Mouse (Mus musculus) ES-Bruce4 (cell line): ENCODE measurements around the gene Rora. TPM values are rescaled to one million over a fixed set of nuclear protein-coding genes. Genes with fewer than 3 reads are reported as not detected.
A peak's percentile ranks its signal among the peaks of the same experiment; 100 is the strongest.

Experiments
- H3K27ac ChIP-seq: 2 replicates; pipeline ENCODE4 v1.5.1; 2012; ENCODE audit warnings: low read length, inconsistent platforms; ENCODE audit not compliant: insufficient read depth
- H3K27me3 ChIP-seq: 2 replicates; pipeline ENCODE4 v1.6.1; 2012; ENCODE audit warnings: mild to moderate bottlenecking, low read length, inconsistent platforms; ENCODE audit not compliant: control insufficient read depth, poor library complexity, insufficient read depth, severe bottlenecking
- H3K36me3 ChIP-seq: 2 replicates; pipeline ENCODE4 v1.6.1; 2012; ENCODE audit warnings: inconsistent platforms, mild to moderate bottlenecking, low read length, moderate library complexity; ENCODE audit not compliant: control insufficient read depth, poor library complexity, insufficient read depth, severe bottlenecking
- H3K4me1 ChIP-seq: one replicate; pipeline ENCODE4 v1.8.1; 2011; ENCODE audit warnings: low read length; ENCODE audit not compliant: control insufficient read depth, insufficient read depth
- H3K4me3 ChIP-seq: 2 replicates; pipeline ENCODE4 v1.5.1; 2011; ENCODE audit warnings: low read depth, mild to moderate bottlenecking, low read length
- H3K9ac ChIP-seq: 2 replicates; pipeline ENCODE4 v1.6.1; 2012; ENCODE audit warnings: low read depth, mild to moderate bottlenecking, inconsistent platforms; ENCODE audit not compliant: poor library complexity, severe bottlenecking
- H3K9me3 ChIP-seq: replicated peaks from 2 replicates; pipeline ENCODE4 v1.6.1; 2012; ENCODE audit warnings: mild to moderate bottlenecking, low read length, inconsistent platforms; ENCODE audit not compliant: control insufficient read depth, poor library complexity, insufficient read depth, severe bottlenecking
- CTCF ChIP-seq: IDR thresholded peaks from one replicate; pipeline ENCODE4 v1.8.1; 2011; ENCODE audit warnings: low read depth, low read length
- EP300 ChIP-seq: IDR thresholded peaks from 2 replicates; pipeline ENCODE4 v1.6.1; 2011; ENCODE audit warnings: low read depth, low read length; ENCODE audit not compliant: insufficient read depth
- POLR2A ChIP-seq: IDR thresholded peaks from one replicate; pipeline ENCODE4 v1.8.1; 2011; ENCODE audit warnings: low read length; ENCODE audit not compliant: insufficient read depth
- polyA plus RNA-seq: library from polyadenylated mRNA; stranded (reverse); fragments of >200 nt; gene quantifications from 2 replicates; pipeline ENCODE4 v1.2.4, GENCODE M21; 2011; ENCODE audit warnings: low read depth; ENCODE audit not compliant: missing spikeins, insufficient read depth, insufficient read length

The Rora gene
- polyA plus RNA-seq, 1 experiment, result 3.6 TPM

DNA sequence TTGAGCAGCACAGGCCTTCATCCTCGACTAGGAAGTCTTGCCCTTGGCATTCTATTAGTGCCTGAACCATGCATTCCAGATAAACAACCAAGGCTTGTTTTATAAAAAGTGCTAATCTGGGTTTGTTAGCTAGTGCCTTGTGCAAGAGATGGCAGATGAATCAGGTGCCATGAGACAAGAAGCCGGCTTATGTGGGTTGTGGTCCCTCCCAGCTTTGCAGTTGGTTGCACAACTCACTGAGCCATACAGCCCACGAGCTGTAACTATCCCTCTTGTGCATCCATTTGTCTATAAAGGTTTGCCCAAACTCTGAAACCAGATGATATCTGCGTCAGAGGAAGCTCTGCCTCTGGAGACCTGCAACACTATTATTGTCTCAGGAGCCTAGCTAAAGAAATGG is 713.5 kb downstream of the Rora start:
- no peaks in the 10 kb centered on the region for H3K36me3 ChIP-seq
- H3K9ac ChIP-seq, result no peak overlapping the region
- H3K9me3 ChIP-seq, result no peaks in the 10 kb centered on the region
- no peaks in the 10 kb centered on the region for H3K4me1 ChIP-seq
- H3K27ac ChIP-seq, result no peak overlapping the region
- H3K4me3 ChIP-seq, result no peak overlapping the region
- TF ChIP-seq EP300, result no peak
- no peak for TF ChIP-seq POLR2A
- TF ChIP-seq CTCF, result no peak
- no peaks in the 10 kb centered on the region for H3K27me3 ChIP-seq

GRCm38 (mm10) chr9:69368071-69368470 is 714.5 kb downstream of the Rora start:
- no peak overlapping the region for H3K4me3 ChIP-seq
- H3K9me3 ChIP-seq, result no peaks in the 10 kb centered on the region
- H3K9ac ChIP-seq, result no peak overlapping the region
- peak; percentile 87 for TF ChIP-seq CTCF
- TF ChIP-seq POLR2A, result no peak
- TF ChIP-seq EP300, result no peak
- H3K4me1 ChIP-seq, result no peaks in the 10 kb centered on the region
- no peaks in the 10 kb centered on the region for H3K27me3 ChIP-seq
- no peak overlapping the region for H3K27ac ChIP-seq
- H3K36me3 ChIP-seq, result no peaks in the 10 kb centered on the region

DNA sequence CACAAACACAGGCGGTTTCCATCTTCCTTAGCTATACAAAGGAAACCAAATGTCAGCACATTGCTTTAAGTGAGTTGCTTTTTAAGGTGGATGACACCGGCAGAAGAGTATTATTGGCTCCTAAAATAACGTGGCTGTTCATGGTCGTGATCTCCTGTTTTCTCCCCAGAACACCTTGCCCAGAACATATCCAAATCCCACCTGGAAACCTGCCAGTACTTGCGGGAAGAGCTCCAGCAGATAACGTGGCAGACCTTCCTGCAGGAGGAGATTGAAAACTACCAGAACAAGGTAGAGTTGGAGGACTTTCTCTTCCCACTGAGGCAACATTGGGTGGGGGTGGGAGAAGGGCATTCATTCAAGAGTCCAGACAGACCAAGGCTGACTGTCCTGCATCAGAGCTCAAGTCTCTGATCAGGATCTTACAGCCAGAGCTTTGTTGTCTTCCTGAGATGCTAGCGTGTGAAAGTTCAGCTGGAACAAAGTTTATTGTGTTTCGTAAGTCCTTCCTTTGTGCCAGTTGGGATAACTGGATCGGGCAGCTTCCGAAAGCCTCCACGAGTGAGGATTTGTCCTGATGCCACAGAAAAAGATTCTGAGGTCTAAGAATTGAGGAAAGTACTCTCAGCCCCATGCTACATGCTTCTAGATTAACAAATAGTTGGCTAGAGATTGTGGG is 717.6 kb downstream of the Rora start:
- Histone ChIP-seq H3K36me3 (no peaks in the 10 kb centered on the region), H3K9me3 (no peaks in the 10 kb centered on the region), H3K27ac (no peak overlapping the region), H3K9ac (no peak overlapping the region), H3K4me1 (no peaks in the 10 kb centered on the region), H3K27me3 (no peaks in the 10 kb centered on the region), H3K4me3 (no peak overlapping the region)
- TF ChIP-seq POLR2A (no peak), CTCF (no peak), EP300 (no peak)

DNA sequence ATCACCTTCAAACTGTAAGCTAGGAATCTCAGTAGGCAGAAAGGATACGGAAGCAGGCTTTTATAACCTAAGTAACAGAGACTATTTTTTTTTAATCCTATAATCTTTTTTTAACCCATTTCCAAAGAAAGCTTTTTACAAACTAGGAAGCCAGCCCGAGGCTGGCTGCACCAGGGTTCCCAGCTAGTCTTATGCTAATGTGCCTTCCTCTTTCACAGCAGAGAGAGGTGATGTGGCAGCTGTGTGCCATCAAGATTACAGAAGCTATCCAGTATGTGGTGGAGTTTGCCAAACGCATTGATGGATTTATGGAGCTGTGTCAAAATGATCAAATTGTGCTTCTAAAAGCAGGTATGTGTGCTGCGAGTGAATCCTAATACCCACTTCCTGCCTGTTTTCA is 719.3 kb downstream of the Rora start:
- H3K4me3 ChIP-seq, result no peak overlapping the region
- H3K9me3 ChIP-seq, result no peaks in the 10 kb centered on the region; the same call in 1 of the 2 replicates
- TF ChIP-seq CTCF (no peak), POLR2A (no peak), EP300 (no peak)
- no peaks in the 10 kb centered on the region for H3K36me3 ChIP-seq
- H3K9ac ChIP-seq, result no peak overlapping the region
- H3K27ac ChIP-seq, result no peak overlapping the region
- H3K27me3 ChIP-seq, result no peaks in the 10 kb centered on the region
- H3K4me1 ChIP-seq, result no peaks in the 10 kb centered on the region

DNA sequence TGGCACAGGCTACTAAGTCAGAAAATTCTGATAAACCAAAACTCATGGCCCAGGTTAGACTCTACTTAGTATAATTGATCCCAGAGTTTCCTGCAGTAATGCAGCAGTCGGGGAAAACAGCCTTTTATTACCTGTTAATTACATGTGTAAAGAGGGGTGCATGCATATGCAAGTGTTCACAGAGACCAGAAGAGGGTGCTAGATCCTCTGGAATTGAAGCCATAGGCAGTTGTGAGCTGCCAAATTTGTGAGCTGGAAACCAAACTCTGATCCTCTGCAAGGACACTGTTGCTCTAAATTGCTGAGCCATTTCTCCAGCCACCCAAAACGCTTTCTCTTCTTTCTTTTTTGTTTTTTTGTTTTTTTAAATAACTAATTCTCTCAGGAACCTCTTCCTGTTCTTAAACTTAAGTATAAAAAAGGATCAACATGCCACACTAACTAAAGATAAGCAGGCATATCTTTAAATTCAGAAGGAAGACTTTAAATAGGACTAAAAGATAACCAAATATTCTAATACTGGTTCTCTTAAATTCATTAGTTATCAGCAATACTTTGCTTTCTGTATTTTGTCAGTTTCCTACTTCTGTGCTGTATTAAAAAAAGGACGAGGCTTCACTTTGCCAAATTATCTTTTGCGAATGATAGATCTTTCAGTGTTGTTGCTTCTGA is 723.5 kb downstream of the Rora start:
- Histone ChIP-seq H3K9ac (no peak overlapping the region), H3K4me1 (no peaks in the 10 kb centered on the region), H3K9me3 (no peaks in the 10 kb centered on the region; the same call in 1 of the 2 replicates), H3K4me3 (no peak overlapping the region), H3K27ac (no peak overlapping the region), H3K27me3 (no peaks in the 10 kb centered on the region), H3K36me3 (no peaks in the 10 kb centered on the region)
- TF ChIP-seq EP300 (no peak), CTCF (no peak), POLR2A (no peak)

DNA sequence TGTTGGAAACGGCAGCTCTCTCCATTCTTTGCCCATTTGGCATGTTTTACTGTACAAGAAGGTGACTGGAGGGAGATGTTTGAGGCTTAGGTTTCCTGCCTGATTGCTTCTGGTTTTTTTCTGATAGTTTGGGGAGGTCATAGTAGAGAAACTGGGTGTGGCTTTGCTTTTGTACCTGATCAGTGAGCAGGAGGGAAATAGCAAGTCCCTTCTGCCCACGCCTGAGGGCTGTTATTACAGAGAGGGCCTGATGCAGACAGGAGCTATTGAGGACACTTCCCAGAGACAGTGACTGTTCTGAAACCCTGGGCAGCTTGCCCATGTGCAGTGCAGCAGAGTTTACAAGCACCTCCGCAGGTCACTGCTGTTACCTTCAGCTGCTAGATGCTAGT is 724.1 kb downstream of the Rora start:
- no peak for TF ChIP-seq EP300
- no peak for TF ChIP-seq CTCF
- TF ChIP-seq POLR2A, result no peak
- no peaks in the 10 kb centered on the region for H3K36me3 ChIP-seq
- no peak overlapping the region for H3K9ac ChIP-seq
- no peak overlapping the region for H3K4me3 ChIP-seq
- H3K27ac ChIP-seq, result no peak overlapping the region
- H3K4me1 ChIP-seq, result no peaks in the 10 kb centered on the region
- H3K27me3 ChIP-seq, result no peaks in the 10 kb centered on the region
- H3K9me3 ChIP-seq, result no peaks in the 10 kb centered on the region; the same call in 1 of the 2 replicates
